Mouse (Mus musculus): ENCODE results near the gene Cd37.

GRCm38 (mm10) chr7:45185921-45186320 is 53.0 kb downstream of the Cd37 start:
- no peak for TF ChIP-seq CTCF (IDR thresholded peaks at IDR 0.05; ENCODE audit: extremely low read depth, insufficient read length, insufficient replicate concordance, low read depth, low read length)
- no peak for TF ChIP-seq POLR2A (IDR thresholded peaks at IDR 0.05; ENCODE audit: low read depth, low read length)

All from small intestine, adult 2 months (tissue).